In the genomic region with DNA sequence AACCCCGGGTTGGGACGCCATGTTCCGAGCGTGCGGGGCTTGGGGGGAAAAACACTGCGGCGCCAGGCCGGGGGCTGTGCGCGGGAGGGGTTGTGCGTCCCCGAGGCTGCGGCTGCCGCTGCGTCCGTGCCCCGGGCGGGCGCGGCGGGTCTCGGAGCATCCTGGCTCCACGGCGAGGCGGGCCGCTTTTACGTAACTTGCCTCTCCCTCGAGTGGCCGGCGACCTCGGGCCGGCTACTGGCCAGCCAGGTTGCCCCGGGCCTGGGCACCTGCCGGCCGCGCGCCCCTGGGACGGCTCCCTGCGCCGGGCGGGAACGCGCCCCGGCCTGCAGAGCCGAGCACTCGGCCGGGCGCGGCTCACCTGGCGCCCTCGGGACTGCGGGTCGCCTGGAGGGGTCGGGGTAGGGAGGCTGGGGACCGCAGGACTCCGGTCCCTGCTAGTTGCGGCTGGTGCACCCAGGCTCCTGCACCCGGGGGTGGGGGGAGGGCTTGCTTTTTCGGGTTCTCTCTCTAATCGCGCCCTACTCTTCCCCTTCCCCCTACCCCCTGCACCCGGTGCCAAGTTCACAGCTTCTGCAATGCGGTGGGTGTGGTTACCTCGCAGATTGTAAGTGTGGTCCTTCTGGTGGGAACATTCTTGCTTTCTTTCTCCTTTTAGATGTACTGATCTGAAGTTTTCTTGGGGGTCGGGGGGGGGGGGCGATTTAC, we compare ENCODE assay signal across 8 mouse cellular contexts.
DNase-seq lines count a peak whose midpoint lies in the region; ATAC-seq and TF ChIP-seq lines count a peak whose summit lies in the region.

No protein-coding gene starts in this region.

- H3K4me1 ChIP-seq in erythroblast, embryonic 14.5 days (ENCODE audit: control insufficient read depth): no peaks in the 10 kb centered on the region
- H3K4me1 ChIP-seq in heart, postnatal 0 days (ENCODE audit: control insufficient read depth, insufficient read depth): no peaks in the 10 kb centered on the region
- H3K4me1 ChIP-seq in midbrain, embryonic 13.5 days (replicated peaks): peaks cover 21% of the 10 kb centered on the region

- ATAC-seq in erythroblast, adult 5-6 weeks (replicated peaks; ENCODE audit: low FRiP score, poor library complexity, severe bottlenecking): no peak
- ATAC-seq in heart, postnatal 0 days (ENCODE audit: insufficient read depth, low read depth): peak; percentile 64
- ATAC-seq in midbrain, embryonic 13.5 days: peak; percentile 70

- under 1% methylated on average over 61 of the region's 66 CpGs for WGBS in heart, postnatal 0 days
- under 1% methylated on average over 58 of the region's 66 CpGs for WGBS in midbrain, embryonic 13.5 days

- DNase-seq in R1 (ENCODE audit: low read depth, low spot score): peak; percentile 68
- DNase-seq in embryo, embryonic 11 days: peak; percentile 67
- peak; percentile 47 for DNase-seq in heart, postnatal 0 days (ENCODE audit: low spot score)
- peak; percentile 37 to 64 for DNase-seq in kidney, postnatal 4 days
- DNase-seq in yolk sac, embryonic 10.5 days (ENCODE audit: low spot score): peak; percentile 36

- peak overlapping the region; percentile 44 for H3K4me3 ChIP-seq in erythroblast, embryonic 14.5 days (replicated peaks)
- H3K4me3 ChIP-seq in heart, postnatal 0 days (ENCODE audit: low read depth, low read length): peak overlapping the region; percentile 91
- peak overlapping the region; percentile 96 for H3K4me3 ChIP-seq in midbrain, embryonic 13.5 days (replicated peaks)

- H3K9me3 ChIP-seq in erythroblast, embryonic 14.5 days (ENCODE audit: control insufficient read depth, low read length): no peaks in the 10 kb centered on the region
- no peaks in the 10 kb centered on the region for H3K9me3 ChIP-seq in heart, postnatal 0 days (replicated peaks; ENCODE audit: control insufficient read depth, low read length)
- H3K9me3 ChIP-seq in midbrain, embryonic 13.5 days: no peaks in the 10 kb centered on the region

- H3K9ac ChIP-seq in heart, postnatal 0 days (replicated peaks; ENCODE audit: low read depth, low read length): peak overlapping the region; percentile 93
- H3K9ac ChIP-seq in midbrain, embryonic 13.5 days (replicated peaks): peak overlapping the region; percentile 94

- TF ChIP-seq CTCF in heart, postnatal 0 days (IDR thresholded peaks at IDR 0.05; ENCODE audit: low read depth): no peak

- peak overlapping the region; percentile 78 for H3K4me2 ChIP-seq in heart, postnatal 0 days (ENCODE audit: low read depth, low read length)
- peak overlapping the region; percentile 91 for H3K4me2 ChIP-seq in midbrain, embryonic 13.5 days (replicated peaks)

- peak overlapping the region; percentile 77 for H3K27ac ChIP-seq in heart, postnatal 0 days (ENCODE audit: low read depth)
- peak overlapping the region; percentile 67 for H3K27ac ChIP-seq in midbrain, embryonic 13.5 days

- H3K36me3 ChIP-seq in erythroblast, embryonic 14.5 days (ENCODE audit: control insufficient read depth): no peaks in the 10 kb centered on the region
- H3K36me3 ChIP-seq in heart, postnatal 0 days (replicated peaks; ENCODE audit: control insufficient read depth, insufficient read depth, low read length): no peaks in the 10 kb centered on the region
- no peaks in the 10 kb centered on the region for H3K36me3 ChIP-seq in midbrain, embryonic 13.5 days

- TF ChIP-seq EP300 in heart, postnatal 0 days (IDR thresholded peaks at IDR 0.05; ENCODE audit: low read depth): no peak

- peaks cover 17% of the 10 kb centered on the region for H3K27me3 ChIP-seq in erythroblast, embryonic 14.5 days (ENCODE audit: control insufficient read depth)
- H3K27me3 ChIP-seq in heart, postnatal 0 days (ENCODE audit: control insufficient read depth, insufficient read depth, low read length): no peaks in the 10 kb centered on the region; the same call in 1 of the 2 replicates
- no peaks in the 10 kb centered on the region for H3K27me3 ChIP-seq in midbrain, embryonic 13.5 days

Comparison
In these comparisons a context has a peak if more than half of its experiments do, and no peak if none do; other contexts are left out.
1. H3K4me3 ChIP-seq: peak in every context shown above with its lines; median percentile 96 in midbrain, embryonic 13.5 days; 91 in heart, postnatal 0 days; 44 in erythroblast, embryonic 14.5 days.